Mouse (Mus musculus): ENCODE data around the gene Defb28.

Defb28 gene

DNA sequence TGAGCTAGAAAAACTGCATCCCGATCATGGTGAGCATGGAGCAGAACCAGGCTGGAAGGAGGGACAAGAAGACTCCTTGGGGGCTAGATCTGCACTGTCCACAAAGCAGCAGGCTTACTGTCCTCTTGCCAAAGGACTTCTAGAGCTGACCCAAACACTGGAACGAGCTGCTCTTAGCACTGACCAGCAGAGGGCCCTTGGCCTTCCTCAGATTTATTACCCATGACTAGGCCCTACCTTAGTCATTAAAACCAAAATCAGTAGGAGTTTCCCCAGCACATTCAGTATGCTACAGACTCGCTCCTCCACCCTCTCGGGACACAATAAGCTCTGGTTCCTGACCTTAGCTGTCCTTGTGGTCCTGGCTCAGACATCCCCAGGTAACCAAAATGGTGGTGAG lies at the start of gene Defb28:
Gene Defb28, plus strand, starts transcription at position 275 of the 400 bp plus-strand sequence.
- DNase-seq: no peak

DNA sequence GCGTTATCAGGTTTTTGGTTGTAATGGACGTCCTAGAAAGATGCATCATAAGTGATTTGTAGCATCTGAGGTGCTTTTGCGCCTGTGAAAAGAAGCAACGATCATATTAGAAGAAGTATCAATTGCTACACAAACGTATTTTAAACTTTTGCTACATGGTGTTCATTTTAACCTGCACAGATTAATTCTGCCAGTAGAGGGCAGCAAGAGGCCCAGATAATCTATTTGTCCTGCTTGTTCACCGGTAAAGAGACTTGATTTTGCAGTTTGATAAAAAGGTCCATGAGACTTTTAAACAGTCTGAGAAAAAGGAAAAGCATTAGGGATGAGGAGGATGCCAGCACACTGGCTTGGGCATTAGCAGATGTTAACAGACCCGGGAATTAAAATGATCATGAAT lies 47.1 kb upstream of the Defb28 start:
- peak in 1 of 2 experiments; percentile 17 for DNase-seq

DNA sequence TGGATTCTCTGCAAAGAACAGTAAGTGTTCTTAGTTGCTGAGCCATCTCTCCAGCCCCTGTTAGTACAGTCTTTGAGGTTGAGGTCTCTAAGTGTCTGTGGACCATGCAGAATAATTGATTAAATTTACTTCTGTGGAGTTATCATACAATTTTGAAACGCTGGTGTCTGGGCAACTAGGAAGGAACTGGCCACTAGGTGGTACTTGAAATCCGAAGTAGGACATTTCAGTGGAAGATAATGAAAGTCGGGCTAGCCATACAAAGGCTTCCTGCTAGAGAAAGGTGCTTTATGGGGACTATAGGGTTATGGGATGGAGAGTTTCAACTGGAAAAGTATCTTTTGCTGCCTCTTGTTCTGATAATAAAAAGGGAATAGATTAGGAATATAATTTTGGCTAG lies 45.6 kb upstream of the Defb28 start:
- no peak for DNase-seq

DNA sequence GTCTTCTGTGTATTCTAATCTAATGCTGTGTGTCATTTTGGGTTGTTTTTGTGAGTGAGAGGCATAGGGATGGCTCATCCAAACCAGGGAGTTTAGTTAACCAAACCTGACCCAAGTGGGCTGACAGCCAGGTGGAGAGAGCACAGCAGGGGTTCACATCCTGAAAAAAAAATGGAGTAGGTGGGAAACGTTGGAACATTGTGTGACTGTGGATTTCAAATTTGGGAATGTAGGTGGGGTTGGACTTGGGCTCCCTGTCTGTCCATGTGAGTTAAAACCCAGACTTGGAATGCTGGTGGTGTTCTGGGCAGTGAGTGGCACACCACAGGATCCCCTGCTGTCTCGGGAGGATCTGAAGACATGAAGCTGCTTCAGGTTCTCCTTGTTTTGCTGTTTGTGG lies 41.3 kb upstream of the Defb28 start, which contains the start of gene Defb20:
Gene Defb20, plus strand, starts transcription at position 301 of the 400 bp plus-strand sequence.
- no peak for DNase-seq

DNA sequence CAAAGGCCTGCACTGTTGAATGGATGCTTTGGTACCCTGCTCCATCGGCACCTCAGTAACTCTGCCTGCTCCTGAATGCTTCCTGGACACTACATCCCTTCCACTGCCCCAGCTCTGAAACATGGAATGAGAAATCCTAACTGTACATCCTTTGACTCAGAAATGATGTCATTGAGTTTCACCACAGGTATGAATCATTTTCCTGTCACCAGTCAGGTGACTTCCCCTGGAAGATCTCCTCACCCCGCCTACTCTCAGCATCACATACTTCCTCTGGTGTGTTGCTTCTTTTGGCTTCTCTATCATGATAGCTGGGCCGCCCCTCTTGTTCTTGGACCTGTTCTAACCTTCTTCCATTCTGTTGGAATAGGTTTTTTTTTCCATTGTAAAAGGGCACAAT lies 37.2 kb upstream of the Defb28 start:
- DNase-seq: no peak

DNA sequence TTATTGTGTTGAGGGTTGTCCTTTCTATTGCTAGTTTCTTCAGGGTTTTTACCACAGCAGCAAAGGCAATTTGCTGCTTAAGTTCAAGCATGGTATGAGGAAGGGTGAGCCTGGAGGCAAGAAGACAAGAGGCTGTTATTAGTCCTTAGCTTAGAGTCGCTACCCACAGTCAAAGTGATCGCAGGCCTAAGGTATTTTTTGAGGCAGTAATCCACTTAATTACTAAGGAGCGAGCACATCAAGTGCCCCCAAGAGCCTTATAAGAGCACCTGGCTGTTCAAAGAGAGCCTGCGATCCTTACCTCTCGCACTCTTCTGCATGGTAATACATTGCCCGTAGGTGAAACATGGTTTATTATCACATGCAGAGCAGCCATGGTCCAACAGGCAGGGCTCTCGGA lies 36.3 kb upstream of the Defb28 start:
- peak in 1 of 2 experiments; percentile 6 for DNase-seq

DNA sequence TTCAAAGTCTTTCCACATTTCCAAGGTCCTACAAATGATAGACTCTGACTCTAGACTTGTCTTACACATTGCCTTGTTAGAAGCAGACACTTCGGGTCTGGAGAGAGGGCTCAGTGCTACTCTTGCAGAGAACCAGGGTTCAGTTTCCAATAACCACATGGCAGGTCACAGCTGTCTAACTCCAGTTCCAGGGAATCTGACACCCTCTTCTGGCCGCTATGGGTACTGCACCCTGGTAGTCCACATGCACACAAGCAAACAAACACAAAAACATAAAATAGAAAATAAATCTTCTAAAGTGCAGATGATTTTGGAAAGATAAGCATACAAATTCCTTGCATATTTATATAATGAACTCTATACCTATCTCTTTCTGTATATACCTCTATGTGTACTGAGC lies 31.0 kb upstream of the Defb28 start:
- DNase-seq: no peak

DNA sequence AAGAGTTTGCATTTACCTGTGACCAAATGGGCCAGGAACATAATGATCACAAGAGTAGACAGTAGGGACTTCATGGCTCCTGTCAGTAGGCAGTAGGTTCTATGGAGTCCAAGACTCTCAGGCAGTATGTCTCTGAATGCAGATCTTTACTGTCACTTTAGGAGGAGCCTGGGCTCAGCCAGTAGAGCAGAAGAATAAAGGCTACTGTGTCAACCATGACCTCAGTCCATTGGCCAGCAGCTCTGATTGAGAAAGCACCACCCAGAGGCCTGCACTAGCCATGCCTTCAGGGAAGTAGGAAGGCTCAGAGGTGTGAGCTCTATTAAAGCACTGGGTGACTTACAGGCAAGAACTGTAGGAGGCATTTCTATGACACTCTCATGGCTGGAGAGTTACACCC lies 28.0 kb upstream of the Defb28 start, which contains the start of gene Defb22:
Gene Defb22, minus strand, starts transcription at position 101 of the 400 bp plus-strand sequence.
- DNase-seq: no peak

DNA sequence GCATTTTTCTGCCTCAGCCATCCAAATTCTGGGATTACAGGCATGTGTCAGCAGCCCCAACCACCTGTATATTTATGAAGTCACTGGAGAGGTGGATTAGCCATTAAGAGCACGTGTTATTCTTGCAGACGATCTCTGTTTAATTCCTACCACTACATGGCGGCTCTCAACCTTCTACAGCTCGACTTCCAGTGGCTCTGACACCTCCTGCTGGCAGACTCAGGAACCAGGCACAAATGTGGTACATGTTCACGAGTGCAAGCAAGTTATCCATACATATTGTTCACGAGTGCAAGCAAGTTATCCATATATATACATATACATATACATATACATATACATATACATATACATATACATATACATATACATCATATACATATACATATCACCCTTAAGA lies 24.9 kb upstream of the Defb28 start:
- DNase-seq: no peak

DNA sequence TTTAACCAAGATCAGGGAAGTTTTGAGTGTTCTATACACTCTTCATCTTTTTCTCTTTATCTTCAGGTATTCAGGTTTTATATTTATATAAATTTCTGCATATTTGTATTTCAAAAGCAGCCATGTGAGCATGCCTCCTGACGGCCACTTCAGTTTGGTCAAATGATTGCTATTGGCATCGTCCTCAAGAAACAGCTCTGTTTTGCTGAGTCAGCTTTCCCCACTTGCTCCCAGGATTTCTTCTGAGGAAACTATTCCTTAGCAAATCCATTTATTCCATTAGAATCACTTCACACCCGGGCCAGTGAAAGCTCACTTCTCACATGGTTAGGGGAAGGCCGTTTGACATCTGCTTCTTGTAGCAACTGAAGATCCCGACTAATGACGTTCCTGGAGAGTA lies 20.0 kb upstream of the Defb28 start:
- DNase-seq: no peak

DNA sequence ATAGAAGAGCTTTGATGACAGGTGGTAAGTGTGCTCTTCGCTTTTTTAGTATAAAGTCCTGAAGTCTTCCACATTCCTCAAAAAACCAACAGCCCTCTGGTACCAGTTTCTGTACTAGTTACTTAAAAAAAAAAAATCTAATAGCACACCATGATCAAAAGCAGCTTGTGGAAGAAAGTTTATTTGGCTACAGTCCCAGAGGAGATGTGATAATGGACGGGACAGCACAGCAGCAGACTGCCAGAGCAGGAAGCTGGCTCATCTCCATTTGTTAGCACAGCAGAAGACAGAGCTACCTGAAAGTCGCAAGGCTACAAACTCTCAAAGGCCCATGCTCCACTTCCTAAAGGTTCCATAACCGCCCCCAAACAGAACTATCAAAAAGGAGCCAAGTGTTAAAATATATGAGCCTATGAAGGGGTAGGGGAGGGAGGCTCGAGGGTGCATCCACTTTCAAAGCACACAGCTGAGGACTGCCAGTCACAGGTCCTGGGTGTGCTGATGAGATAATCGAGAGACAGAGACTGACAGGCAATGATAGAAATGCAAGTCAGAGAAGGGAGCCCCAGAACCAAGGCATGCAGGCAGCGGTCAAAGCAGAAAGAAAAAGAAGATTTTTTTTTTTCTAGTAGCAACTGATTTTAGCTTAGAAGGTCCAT lies 17.7 kb upstream of the Defb28 start:
- DNase-seq: no peak

DNA sequence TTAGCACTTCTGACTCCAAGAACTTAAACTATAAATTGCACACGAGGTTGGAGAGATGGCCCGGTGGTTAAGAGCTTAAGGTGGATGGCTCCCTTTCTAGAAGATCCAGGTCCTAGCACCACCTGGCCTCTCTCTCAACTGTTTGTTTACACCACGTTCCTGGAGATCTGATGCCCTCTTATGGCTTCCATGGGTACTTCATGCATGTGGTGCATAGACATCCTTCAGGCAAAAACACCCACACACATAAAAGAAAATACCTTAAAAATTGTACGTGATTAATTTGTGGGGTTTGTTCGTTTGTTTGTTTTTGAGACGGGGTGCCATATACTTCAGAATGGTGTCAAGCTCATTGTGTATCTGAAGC lies 17.2 kb upstream of the Defb28 start:
- DNase-seq: no peak

DNA sequence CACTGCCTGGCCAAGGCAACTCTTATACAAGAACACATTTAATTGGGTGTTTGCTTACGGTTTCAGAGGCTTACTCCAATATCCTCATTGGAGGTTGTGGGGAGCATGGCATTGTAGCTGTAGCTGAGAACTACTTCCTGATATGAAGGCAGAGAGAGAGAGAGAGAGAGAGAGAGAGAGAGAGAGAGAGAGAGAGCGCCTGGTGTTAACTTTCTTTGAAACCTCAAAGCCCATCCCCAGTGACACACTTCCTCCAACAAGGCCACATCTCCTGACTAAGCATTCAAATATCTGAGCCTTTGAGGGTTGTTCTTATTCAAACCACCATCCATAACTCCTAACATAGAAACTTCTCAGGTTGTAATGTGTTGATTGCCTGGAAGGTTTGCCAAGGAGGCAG lies 14.1 kb upstream of the Defb28 start:
- no peak for DNase-seq

DNA sequence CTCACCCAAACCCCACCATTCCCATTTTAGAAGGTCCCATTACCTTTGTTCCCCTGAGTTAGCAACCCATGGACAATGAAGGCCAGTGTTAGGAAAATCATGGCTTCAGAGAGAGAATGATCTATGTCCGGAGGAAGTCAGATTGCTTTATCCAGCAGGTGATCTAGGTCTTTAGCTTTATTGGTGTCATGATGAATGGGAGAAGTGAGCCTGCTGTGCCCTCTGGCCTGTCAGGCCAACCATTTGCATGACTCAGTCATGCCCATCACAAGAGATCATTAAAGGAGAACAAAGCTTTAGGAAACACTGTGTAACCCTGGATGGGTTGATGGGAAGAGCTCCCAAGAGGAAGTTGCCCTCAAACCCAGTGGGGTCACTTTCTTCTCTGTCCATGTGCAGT lies 6.5 kb upstream of the Defb28 start, which contains the start of gene Defb26:
Gene Defb26, minus strand, starts transcription at position 101 of the 400 bp plus-strand sequence.
- no peak for DNase-seq

DNA sequence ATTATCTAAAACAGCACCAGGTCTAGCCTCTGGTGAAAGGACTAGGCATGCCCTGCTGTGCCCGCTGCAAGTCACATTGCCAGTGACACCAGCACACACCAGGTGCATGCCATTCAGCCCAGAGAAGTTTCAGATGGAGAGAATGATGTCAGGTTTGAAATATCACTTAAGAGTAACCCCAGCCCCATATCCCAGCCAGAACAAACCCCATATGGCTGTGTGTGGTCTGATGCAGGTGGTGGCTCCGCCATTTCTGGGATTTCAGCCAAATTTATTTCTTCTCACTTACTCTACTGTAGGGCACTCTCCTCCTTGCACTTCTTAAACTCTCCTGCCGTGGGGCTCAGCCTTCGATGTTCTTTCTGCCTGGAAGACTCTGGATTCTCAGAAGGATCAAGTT lies 2.0 kb upstream of the Defb28 start:
- no peak for DNase-seq

DNA sequence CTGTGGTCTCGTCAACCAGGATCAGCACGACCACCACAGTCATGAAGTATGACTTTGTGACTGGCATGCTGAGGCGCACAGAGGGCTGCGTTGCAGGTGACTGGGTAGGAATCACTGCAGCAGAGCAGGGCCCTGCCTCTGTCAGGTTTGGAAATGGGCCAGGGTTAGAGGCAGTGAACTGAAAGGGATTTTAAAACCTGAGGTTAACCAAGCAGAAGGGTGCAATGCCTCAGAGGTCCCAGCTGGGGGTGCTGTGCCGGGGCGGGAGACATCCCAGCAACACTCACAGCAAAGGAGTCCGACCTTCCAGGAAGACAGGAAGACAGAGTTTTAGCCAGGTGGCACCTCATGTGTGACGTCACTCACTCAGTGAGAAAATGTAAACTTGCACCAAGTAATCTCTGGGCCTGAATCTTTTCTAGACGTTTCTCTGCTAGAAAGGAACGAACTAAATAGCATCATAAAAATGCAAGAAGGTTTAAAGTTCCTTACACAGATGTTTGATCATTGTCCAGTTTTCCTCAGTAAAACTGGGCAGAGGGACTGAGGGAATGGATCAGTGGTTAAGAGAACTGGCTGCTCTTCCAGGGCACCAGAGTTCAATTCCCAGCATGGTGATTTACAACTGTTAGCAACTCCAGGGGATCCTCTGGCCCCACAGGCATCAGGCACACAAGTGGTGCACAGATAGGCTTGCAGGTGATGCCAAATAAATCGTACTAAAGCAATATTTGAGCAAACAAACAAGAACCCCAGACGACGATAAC lies 22.1 kb downstream of the Defb28 start, which contains the start of gene Defb29:
Gene Defb29, minus strand, starts transcription at position 155 of the 767 bp plus-strand sequence.
- DNase-seq: no peak

DNA sequence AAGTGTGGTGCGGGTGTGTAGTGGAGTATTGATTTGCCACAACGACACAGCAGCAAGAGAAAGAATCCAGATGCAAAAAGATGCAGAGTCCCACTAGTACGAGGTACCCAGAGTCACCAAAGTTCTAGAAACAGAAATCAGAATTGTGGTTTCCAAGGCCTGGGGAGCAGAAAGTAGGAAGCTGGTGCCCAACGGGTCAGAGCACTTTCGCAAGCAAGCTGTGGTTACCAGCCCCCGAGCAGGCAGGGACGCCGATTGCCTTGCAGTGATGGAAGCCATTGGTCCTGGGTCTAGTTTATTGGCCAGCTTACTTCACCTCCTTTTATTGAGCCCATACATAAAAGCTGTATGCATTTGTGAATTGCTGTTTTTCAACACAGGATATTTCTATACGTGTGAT lies 23.9 kb downstream of the Defb28 start:
- no peak for DNase-seq

DNA sequence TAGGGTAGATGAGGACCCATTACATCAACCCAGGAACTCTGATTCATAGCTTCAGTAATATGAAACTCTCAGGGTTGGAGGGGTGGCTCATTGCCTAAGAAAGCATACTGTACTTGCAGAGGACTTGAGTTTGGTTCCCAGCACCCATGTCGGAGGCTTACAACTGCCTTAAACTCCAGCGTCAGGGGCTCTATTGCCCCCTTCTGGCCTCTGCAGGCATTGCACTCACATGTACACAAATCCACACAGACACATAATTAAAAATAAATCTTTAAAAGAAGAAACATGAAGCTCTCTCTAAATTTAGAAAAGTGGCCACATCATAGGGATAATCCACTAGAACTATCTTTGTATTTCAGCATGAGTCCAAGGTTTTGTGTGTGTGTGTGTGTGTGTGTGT lies 24.8 kb downstream of the Defb28 start:
- no peak for DNase-seq

DNA sequence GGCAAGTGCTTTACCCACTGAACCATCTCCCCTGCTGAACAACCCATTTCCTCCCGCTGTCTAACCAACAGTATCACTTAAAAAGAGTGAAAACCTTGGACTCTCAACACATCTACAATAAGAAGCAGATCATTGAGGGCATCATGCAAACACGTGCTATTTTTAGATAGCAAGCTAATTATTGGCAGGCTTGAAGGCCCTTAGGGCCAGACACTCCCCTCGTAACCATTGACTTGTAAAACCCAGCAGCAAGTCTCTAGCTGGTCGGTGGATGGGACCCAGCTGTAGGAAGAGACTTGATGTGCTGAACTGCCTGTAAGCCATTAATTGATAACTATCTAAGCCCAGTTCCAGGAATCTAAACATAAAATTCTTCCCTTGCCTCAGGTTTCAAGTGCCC lies 25.4 kb downstream of the Defb28 start:
- DNase-seq: no peak

DNA sequence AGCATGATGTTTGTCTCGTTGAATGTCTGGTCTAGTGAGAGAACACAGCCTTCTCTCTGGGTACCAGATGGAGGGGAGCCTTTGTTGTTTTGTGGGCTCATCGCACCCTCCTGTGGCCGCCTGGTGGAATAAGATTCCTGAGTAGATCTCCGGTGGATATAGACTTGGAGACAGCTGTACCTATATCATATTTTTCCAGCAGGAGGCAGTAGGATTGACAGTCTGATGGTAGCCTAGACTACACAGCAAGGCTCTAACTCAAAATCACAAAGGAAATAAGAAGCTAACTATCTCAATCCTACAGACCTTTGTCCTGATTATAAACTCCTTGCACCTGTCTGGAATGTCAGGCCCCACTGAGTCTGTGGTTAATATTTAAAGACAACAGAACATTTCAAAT lies 26.6 kb downstream of the Defb28 start:
- DNase-seq: peak in 1 of 2 experiments; percentile 6

DNA sequence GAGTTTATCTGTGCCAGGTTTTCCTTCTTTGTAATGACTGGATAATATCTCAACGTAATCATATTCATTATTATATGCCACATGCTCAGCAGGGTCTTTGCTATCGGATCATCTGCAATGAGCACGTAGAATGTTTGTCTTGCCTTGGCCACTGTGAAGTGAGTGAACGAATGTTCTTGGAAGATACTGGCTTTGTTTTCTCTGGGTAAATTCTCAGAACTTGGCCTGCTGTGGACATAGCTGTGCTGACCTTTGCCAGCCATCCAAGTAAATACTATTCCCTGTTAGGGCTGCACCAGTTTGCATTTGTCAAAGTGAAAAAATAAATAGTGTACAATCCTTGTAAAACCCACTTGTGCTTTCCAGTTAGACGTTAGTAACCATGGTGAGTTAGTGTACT lies 30.1 kb downstream of the Defb28 start:
- no peak for DNase-seq

DNA sequence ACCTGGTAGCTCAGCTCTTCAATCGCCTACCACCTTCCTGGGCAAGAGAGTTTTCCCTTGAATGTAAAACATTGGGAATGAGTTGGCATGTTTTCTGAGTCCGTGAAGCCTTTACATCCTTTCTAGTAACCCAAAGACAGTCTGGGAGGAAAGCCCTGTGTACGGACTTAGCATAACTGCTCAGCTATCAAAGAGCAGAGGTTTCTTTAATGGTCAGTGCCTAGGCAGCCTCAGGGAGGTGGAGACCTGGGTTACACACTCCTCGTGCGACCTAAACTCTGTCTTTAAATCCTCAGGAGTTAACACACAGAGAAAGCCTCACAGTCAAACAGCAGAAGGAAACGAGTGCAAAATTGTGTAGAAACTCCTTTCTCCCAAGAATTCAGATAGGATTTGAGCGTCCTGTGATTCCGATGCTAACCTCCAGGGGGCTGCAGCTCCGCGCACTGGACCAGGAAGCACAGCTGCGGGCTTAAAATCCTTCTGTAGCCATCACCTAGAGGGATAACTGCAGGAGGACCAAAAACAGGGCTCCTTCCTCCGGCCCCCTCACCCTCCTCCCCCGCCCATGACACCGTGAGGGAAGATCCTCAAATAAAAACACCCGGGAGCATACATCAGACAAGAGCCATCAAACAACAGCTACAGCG lies 35.8 kb downstream of the Defb28 start:
- peak; percentile 8 to 25 for DNase-seq

DNA sequence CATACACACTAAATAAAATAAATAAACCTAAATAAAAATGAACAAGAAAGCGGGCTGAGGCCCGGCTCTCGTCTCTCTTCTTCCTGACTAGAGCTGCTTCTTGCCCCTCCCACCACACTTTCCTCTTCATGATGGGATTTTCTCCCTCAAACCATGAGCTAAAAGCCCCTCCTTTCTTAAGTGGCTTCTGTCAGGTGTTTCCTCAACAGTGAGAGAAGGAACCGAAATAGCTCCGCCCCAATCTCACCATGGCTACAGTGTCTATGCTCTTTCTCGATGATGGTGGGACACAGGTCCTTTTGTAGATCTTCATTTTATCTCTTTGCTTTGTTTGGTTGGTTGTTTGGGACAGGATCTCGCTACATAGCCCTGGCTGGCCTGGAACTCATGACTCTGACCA lies 38.6 kb downstream of the Defb28 start:
- no peak for DNase-seq

DNA sequence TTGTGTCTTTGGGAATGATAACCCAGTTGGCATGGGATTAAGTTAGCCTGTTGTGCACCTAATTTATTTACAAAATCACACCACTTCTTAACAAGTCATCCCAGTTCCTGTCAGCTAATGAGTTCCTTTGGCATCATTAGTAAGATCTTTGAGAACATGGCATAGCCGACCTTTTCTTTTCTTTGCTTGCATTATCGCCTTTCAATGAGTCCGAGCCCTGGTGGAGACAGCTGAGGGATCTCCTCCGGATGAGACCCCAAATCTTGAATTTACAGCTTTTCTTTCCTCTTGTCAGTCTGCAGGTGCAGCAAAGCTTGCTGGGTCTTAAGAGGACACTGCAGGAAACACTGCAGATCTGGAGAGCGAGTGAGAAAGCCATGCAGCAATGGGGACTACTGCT lies 51.0 kb downstream of the Defb28 start, which contains the start of gene Gm17416:
Gene Gm17416, plus strand, starts transcription at position 301 of the 400 bp plus-strand sequence.
- no peak for DNase-seq

Measured in lung, adult 18-20 months (tissue).